Mouse (Mus musculus) embryonic fibroblast, embryonic 13.5 days (primary cell): ENCODE results near the gene Slc38a1.

Experiments used
- CTCF ChIP-seq: IDR thresholded peaks from 2 replicates; pipeline ENCODE4 v1.5.1; 2011; ENCODE audit warnings: mild to moderate bottlenecking, control low read depth, low read length, moderate library complexity, borderline replicate concordance; ENCODE audit not compliant: insufficient read depth
- POLR2A ChIP-seq: IDR thresholded peaks from 2 replicates; pipeline ENCODE4 v1.6.1; 2011; ENCODE audit warnings: low read depth, mild to moderate bottlenecking, control low read depth, low read length, moderate library complexity

DNA sequence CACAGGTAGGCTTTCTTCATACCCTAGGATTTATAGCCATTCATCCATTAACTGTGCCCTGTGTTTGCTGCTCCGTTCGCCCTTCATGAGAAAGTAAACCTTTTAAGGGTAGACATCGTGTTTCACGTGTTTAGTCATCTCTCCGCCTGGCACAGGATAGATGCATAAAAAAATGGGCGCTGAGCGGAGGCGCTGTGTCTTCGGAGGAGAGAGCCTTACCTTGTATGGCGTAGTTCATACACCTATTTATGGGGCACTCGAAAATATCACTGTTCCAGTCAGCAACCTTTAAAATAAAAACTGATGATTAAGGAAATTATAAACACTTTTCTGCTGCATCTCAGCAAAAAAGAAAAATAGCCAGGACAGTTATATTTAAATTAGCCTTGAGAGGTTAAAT lies 105.4 kb downstream of the Slc38a1 start:
- no peak for TF ChIP-seq CTCF
- TF ChIP-seq POLR2A, result no peak
